Mouse (Mus musculus) myocyte (in vitro differentiated cells): ENCODE measurements around the gene Ncan.

ENCODE experiments used
- MAX ChIP-seq: IDR thresholded peaks from one replicate; pipeline ENCODE4 v1.6.1; 2011; ENCODE audit warnings: low read depth, mild to moderate bottlenecking, control low read depth
- MYOD1 ChIP-seq, 3 experiments: IDR thresholded peaks; one replicate each; pipeline ENCODE4 v1.6.1; 2011; ENCODE audit warnings: control low read depth in 2 of 3, low read depth in 2 of 3, mild to moderate bottlenecking in 2 of 3, moderate library complexity in 1 of 3; ENCODE audit not compliant: insufficient read length in 2 of 3, control insufficient read depth in 1 of 3
- POLR2A ChIP-seq: IDR thresholded peaks from one replicate; pipeline ENCODE4 v1.6.1; 2011; ENCODE audit warnings: low read depth, mild to moderate bottlenecking, control low read depth, moderate library complexity; ENCODE audit not compliant: insufficient read length
- TCF12 ChIP-seq: IDR thresholded peaks from one replicate; pipeline ENCODE4 v1.6.1; 2011; ENCODE audit warnings: mild to moderate bottlenecking, control low read depth; ENCODE audit not compliant: poor library complexity, insufficient read depth, severe bottlenecking

- TF ChIP-seq MYOD1 (IDR thresholded peaks at IDR 0.05; ENCODE audit: control insufficient read depth in 1 of 3, insufficient read length in 2 of 3, low read depth in 2 of 3) (no peak), POLR2A (no peak), MAX (no peak), TCF12 (no peak)
Observed at GRCm38 (mm10) chr8:70128435-70128834, 7.8 kb upstream of the Ncan start.
